Comparison of ENCODE assay signal across 21 mouse cellular contexts in genomic region chr17:49252271-49252670, GRCm38 (mm10).
A peak's percentile ranks its signal among the peaks of the same experiment; 100 is the strongest.
DNase-seq lines count a peak whose midpoint lies in the region; ATAC-seq lines count a peak whose summit lies in the region.
"Had no signal": no experiment of that assay in that cellular context is flagged by ENCODE, and none has a peak within 500 bp of the region (broad histone marks: within the 10 kb centered on the region; RNA-seq: fewer than 3 reads in every experiment).

No protein-coding gene starts in this region.

- H3K36me3 ChIP-seq in forebrain, embryonic 16.5 days (ENCODE audit: control insufficient read depth, insufficient read depth): no peaks in the 10 kb centered on the region
- no peaks in the 10 kb centered on the region for H3K36me3 ChIP-seq in forebrain, embryonic 15.5 days
- no peaks in the 10 kb centered on the region for H3K36me3 ChIP-seq in midbrain, embryonic 14.5 days (ENCODE audit: control insufficient read depth, insufficient read depth, low read length)
- H3K36me3 ChIP-seq: embryonic facial prominence, embryonic 10.5 days; limb, embryonic 13.5 days; liver, embryonic 12.5 days had no signal

- H3K4me3 ChIP-seq in forebrain, embryonic 16.5 days (replicated peaks; ENCODE audit: low read length): no peak overlapping the region
- H3K4me3 ChIP-seq in forebrain, embryonic 15.5 days: no peak overlapping the region
- H3K4me3 ChIP-seq in midbrain, embryonic 14.5 days (replicated peaks; ENCODE audit: low read depth, low read length): no peak overlapping the region
- H3K4me3 ChIP-seq: embryonic facial prominence, embryonic 10.5 days; limb, embryonic 13.5 days; liver, embryonic 12.5 days had no signal

- H3K27me3 ChIP-seq in forebrain, embryonic 16.5 days (replicated peaks; ENCODE audit: control insufficient read depth, insufficient read depth, low read length): no peaks in the 10 kb centered on the region
- H3K27me3 ChIP-seq in forebrain, embryonic 15.5 days: no peaks in the 10 kb centered on the region
- H3K27me3 ChIP-seq in midbrain, embryonic 14.5 days (ENCODE audit: control insufficient read depth, insufficient read depth, low read length): no peaks in the 10 kb centered on the region
- H3K27me3 ChIP-seq: liver, embryonic 12.5 days had no signal

- ATAC-seq in forebrain, embryonic 16.5 days: peak; percentile 23; the same call in 1 of the 2 replicates
- no peak for ATAC-seq in forebrain, embryonic 15.5 days (replicated peaks)
- ATAC-seq in midbrain, embryonic 14.5 days (ENCODE audit: low FRiP score, low TSS enrichment): peak; percentile 40; the same call in 1 of the 2 replicates
- ATAC-seq: liver, embryonic 12.5 days had no signal

- no peak overlapping the region for H3K27ac ChIP-seq in forebrain, embryonic 16.5 days (ENCODE audit: low read length)
- no peak overlapping the region for H3K27ac ChIP-seq in forebrain, embryonic 15.5 days (replicated peaks)
- H3K27ac ChIP-seq in midbrain, embryonic 14.5 days (replicated peaks; ENCODE audit: low read depth, low read length): no peak overlapping the region
- H3K27ac ChIP-seq: embryonic facial prominence, embryonic 10.5 days; limb, embryonic 13.5 days; liver, embryonic 12.5 days had no signal

- H3K9me3 ChIP-seq in forebrain, embryonic 16.5 days (ENCODE audit: control insufficient read depth, low read length): no peaks in the 10 kb centered on the region
- H3K9me3 ChIP-seq in forebrain, embryonic 15.5 days: no peaks in the 10 kb centered on the region
- no peaks in the 10 kb centered on the region for H3K9me3 ChIP-seq in midbrain, embryonic 14.5 days (ENCODE audit: control insufficient read depth, low read length)
- H3K9me3 ChIP-seq: embryonic facial prominence, embryonic 10.5 days; limb, embryonic 13.5 days; liver, embryonic 12.5 days had no signal

- 45% methylated on average over 3 of the region's 3 CpGs for WGBS in forebrain, embryonic 16.5 days
- 50% methylated on average over 3 of the region's 3 CpGs for WGBS in forebrain, embryonic 15.5 days
- 25% methylated on average over 3 of the region's 3 CpGs for WGBS in midbrain, embryonic 14.5 days

- intact Hi-C loops in left cerebral cortex, postnatal 4 days (cut with DNase I): no loop called here
- intact Hi-C loops in left cerebral cortex, postnatal 36 days (cut with DNase I): no loop called here

- H3K9ac ChIP-seq in forebrain, embryonic 16.5 days (replicated peaks; ENCODE audit: low read depth, low read length): no peak overlapping the region
- no peak overlapping the region for H3K9ac ChIP-seq in forebrain, embryonic 15.5 days (replicated peaks)
- H3K9ac ChIP-seq in midbrain, embryonic 14.5 days (replicated peaks; ENCODE audit: low read length): no peak overlapping the region
- H3K9ac ChIP-seq: limb, embryonic 13.5 days; liver, embryonic 12.5 days had no signal

- peak; percentile 5 for DNase-seq in cerebellum, adult 9-11 months
- no peak for DNase-seq in cerebellum, adult 11 months
- peak; percentile 53 for DNase-seq in left cerebral cortex, postnatal 4 days
- DNase-seq in left cerebral cortex, postnatal 36 days (ENCODE audit: low spot score in 2 of 2): no peak
- DNase-seq in midbrain, embryonic 14.5 days: no peak
- DNase-seq in MN1 (ENCODE audit: low spot score): no peak
- DNase-seq: adrenal gland, postnatal 14 days; gastrocnemius, postnatal 10 days; kidney, adult 2 months; kidney, postnatal 36 days; layer of hippocampus, postnatal 36 days; lung, adult 18-20 months; lung, postnatal 10 days; right cerebral cortex, postnatal 25 days; spleen, adult 18-20 months had no signal

- H3K4me1 ChIP-seq in forebrain, embryonic 16.5 days (replicated peaks; ENCODE audit: control insufficient read depth, insufficient read depth, low read length): peaks cover 13% of the 10 kb centered on the region
- H3K4me1 ChIP-seq in forebrain, embryonic 15.5 days: peaks cover 22% of the 10 kb centered on the region
- peaks cover 21% of the 10 kb centered on the region for H3K4me1 ChIP-seq in midbrain, embryonic 14.5 days (ENCODE audit: control insufficient read depth, insufficient read depth, low read length)
- H3K4me1 ChIP-seq: liver, embryonic 12.5 days had no signal

- H3K4me2 ChIP-seq in forebrain, embryonic 16.5 days (ENCODE audit: low read length): no peak overlapping the region
- H3K4me2 ChIP-seq in forebrain, embryonic 15.5 days (replicated peaks): no peak overlapping the region
- no peak overlapping the region for H3K4me2 ChIP-seq in midbrain, embryonic 14.5 days (ENCODE audit: low read length)
- H3K4me2 ChIP-seq: heart, embryonic 11.5 days; limb, embryonic 13.5 days; liver, embryonic 12.5 days had no signal

Comparison
In these comparisons a context has a peak if more than half of its experiments do, and no peak if none do; other contexts are left out.
1. DNase-seq: peak in cerebellum, adult 9-11 months (single experiment) and left cerebral cortex, postnatal 4 days (single experiment); none in cerebellum, adult 11 months (single experiment), left cerebral cortex, postnatal 36 days (0 of 2), midbrain, embryonic 14.5 days (single experiment) and MN1 (single experiment).